Mouse (Mus musculus): ENCODE results near the gene Gm1993. TPM values are rescaled to one million over a fixed set of nuclear protein-coding genes. Genes with fewer than 3 reads are reported as not detected.
"Not testable (repeated sequence)": the region's sequence is repeated elsewhere in the genome, so short reads cannot be mapped to it uniquely, and the experiment has no call there.

The Gm1993 gene
- polyA plus RNA-seq (2017; shearing (Covaris generic)): not detected

DNA sequence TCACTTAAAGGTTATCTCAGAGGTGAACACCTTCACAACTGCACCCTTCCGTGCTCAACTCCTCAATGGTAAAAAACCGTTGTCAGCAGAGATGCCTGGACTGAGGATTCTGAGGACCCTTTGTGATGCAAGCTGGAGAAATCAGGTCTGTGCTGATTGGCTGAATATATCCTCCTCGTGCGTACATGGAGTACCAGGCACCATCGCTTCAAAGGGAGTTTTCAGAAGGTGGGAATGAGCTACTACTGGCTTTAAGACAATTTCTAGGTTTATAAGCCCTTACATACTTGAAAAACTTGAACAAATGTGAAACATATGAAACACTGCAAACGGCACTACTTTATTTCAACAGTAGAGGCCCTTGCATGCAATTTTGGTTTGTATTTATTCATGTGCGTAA lies at the start of gene Gm1993:
Gene Gm1993 (minus strand): TSS at position 101 of the 400 bp plus-strand sequence.
- ATAC-seq: not testable (repeated sequence)

Data from CD4-positive, CD25-positive, alpha-beta regulatory T cell, adult 4 months (primary cell).